Mouse (Mus musculus) brain, embryonic 14.5 days (tissue): ENCODE results near the gene Zpbp2.

Experiments
- CTCF ChIP-seq: fragments of 200-500 bp; IDR thresholded peaks from 2 replicates; pipeline ENCODE4 v1.5.1; 2012; ENCODE audit warnings: inconsistent platforms, mild to moderate bottlenecking, moderate library complexity, borderline replicate concordance; ENCODE audit not compliant: insufficient read depth, insufficient read length; ENCODE audit errors: extremely low read depth
- POLR2A ChIP-seq: fragments of 200-500 bp; IDR thresholded peaks from 2 replicates; pipeline ENCODE4 v1.6.1; 2012; ENCODE audit warnings: mild to moderate bottlenecking, inconsistent platforms, borderline replicate concordance; ENCODE audit not compliant: poor library complexity, insufficient read depth, insufficient read length, severe bottlenecking; ENCODE audit errors: extremely low read depth

DNA sequence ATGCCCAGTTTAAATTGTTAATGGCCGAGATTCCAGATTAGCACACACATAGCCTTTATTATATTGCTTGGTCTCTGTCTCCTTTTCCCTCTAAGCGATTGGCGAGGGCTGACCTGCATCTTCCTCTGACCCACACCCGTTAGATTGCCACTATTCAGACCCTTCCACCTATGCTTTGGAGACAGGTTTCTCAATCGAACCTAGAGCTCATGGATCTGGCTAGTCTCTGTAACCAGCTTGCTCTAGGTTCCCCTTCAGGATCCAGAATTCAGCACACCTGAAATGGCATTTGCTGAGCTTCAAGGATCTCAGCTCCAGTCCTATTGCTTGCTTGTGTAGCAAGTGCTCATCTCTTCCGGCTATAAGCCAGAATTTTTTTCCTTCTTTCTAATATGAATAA lies 18.6 kb downstream of the Zpbp2 start:
- TF ChIP-seq CTCF (no peak), POLR2A (no peak)
